Mouse (Mus musculus): ENCODE data around the gene Lpar3. TPM values are rescaled to one million over a fixed set of nuclear protein-coding genes. Genes with fewer than 3 reads are reported as not detected.
A peak's percentile ranks its signal among the peaks of the same experiment; 100 is the strongest.

Gene Lpar3
- polyA plus RNA-seq, 1 experiment from 2014 or later: 0.47 TPM

- 91% methylated on average over 8 of the region's 8 CpGs for WGBS
- Histone ChIP-seq H3K36me3 (replicated peaks) (no peaks in the 10 kb centered on the region), H3K4me1 (peaks cover 7% of the 10 kb centered on the region; the same call in 1 of the 2 replicates)
Measured at GRCm38 (mm10) chr3:146249895-146250294, 29.1 kb downstream of the Lpar3 start.

GRCm38 (mm10) chr3:146251771-146252170 lies 31.0 kb downstream of the Lpar3 start:
- DNase-seq (ENCODE audit: extremely low spot score, low spot score): no peak
- H3K36me3 ChIP-seq (replicated peaks): no peaks in the 10 kb centered on the region
- no peak overlapping the region for H3K4me3 ChIP-seq
- peaks cover 7% of the 10 kb centered on the region; the same call in 1 of the 2 replicates for H3K4me1 ChIP-seq
- whole genome bisulfite sequencing: 91% methylated on average over 6 of the region's 6 CpGs
- no peak overlapping the region for H3K27ac ChIP-seq
- H3K9me3 ChIP-seq: no peaks in the 10 kb centered on the region
- no peaks in the 10 kb centered on the region for H3K27me3 ChIP-seq (ENCODE audit: poor library complexity, severe bottlenecking)

More at GRCm38 (mm10) chr3:146249895-146250294, 29.1 kb downstream of the Lpar3 start:
- no peaks in the 10 kb centered on the region for H3K9me3 ChIP-seq
- DNase-seq (ENCODE audit: extremely low spot score, low spot score): no peak
- no peak overlapping the region for H3K4me3 ChIP-seq
- no peaks in the 10 kb centered on the region for H3K27me3 ChIP-seq (ENCODE audit: poor library complexity, severe bottlenecking)
- H3K27ac ChIP-seq: no peak overlapping the region

GRCm38 (mm10) chr3:146253736-146254320 lies 33.1 kb downstream of the Lpar3 start:
- no peaks in the 10 kb centered on the region for H3K9me3 ChIP-seq
- H3K27ac ChIP-seq: 0 out of 2 replicates have a peak overlapping the region, but pooled peaks have one; percentile 40
- DNase-seq (ENCODE audit: extremely low spot score, low spot score): no peak
- WGBS: 42% methylated on average over 3 of the region's 3 CpGs
- H3K4me1 ChIP-seq: peaks cover 7% of the 10 kb centered on the region; the same call in 1 of the 2 replicates
- no peak overlapping the region for H3K4me3 ChIP-seq
- H3K36me3 ChIP-seq (replicated peaks): no peaks in the 10 kb centered on the region
- no peaks in the 10 kb centered on the region for H3K27me3 ChIP-seq (ENCODE audit: poor library complexity, severe bottlenecking)

GRCm38 (mm10) chr3:146255123-146255522 lies 34.4 kb downstream of the Lpar3 start:
- no peak for DNase-seq (ENCODE audit: extremely low spot score, low spot score)
- no peak overlapping the region for H3K27ac ChIP-seq
- no peaks in the 10 kb centered on the region for H3K36me3 ChIP-seq (replicated peaks)
- 87% methylated on average over 5 of the region's 5 CpGs for WGBS
- H3K9me3 ChIP-seq: no peaks in the 10 kb centered on the region
- no peak overlapping the region for H3K4me3 ChIP-seq
- H3K27me3 ChIP-seq (ENCODE audit: poor library complexity, severe bottlenecking): no peaks in the 10 kb centered on the region
- H3K4me1 ChIP-seq: peaks cover 7% of the 10 kb centered on the region; the same call in 1 of the 2 replicates

DNA sequence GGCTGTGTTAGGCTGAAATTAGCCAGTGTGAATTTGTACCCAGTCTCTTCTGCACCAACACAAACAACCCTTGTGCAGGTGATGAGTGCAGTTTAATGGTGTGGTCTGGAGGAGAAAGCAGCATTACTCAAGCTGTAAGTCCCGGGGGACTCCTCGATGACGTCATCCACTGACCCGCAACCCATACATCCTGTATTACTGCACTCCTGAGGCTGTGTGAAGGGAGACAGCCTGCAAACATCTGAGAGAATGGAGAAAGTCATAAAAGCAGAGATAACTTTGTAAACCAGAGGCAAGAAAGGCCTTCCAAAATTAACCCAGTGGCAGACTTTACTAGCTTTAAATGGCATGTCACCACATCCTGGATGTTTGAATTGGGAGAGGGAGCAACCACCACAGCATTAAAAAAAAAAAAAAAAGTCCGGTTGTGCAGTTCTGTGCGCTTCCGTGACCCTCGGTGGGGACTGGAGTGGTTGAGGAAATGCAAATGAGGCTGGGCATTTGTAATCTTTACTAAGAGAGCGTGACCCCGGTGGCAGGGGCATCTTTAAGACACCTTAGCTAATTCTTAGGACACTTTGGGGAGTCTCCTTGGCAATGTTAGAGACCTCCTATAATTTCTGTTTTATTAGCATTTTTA lies 36.8 kb downstream of the Lpar3 start:
- WGBS: 85% methylated on average over 10 of the region's 10 CpGs
- no peak overlapping the region for H3K4me3 ChIP-seq
- H3K4me1 ChIP-seq: peaks cover 7% of the 10 kb centered on the region; the same call in 1 of the 2 replicates
- no peaks in the 10 kb centered on the region for H3K9me3 ChIP-seq
- no peak for DNase-seq (ENCODE audit: extremely low spot score, low spot score)
- no peak overlapping the region for H3K27ac ChIP-seq
- H3K27me3 ChIP-seq (ENCODE audit: poor library complexity, severe bottlenecking): no peaks in the 10 kb centered on the region
- H3K36me3 ChIP-seq (replicated peaks): no peaks in the 10 kb centered on the region

DNA sequence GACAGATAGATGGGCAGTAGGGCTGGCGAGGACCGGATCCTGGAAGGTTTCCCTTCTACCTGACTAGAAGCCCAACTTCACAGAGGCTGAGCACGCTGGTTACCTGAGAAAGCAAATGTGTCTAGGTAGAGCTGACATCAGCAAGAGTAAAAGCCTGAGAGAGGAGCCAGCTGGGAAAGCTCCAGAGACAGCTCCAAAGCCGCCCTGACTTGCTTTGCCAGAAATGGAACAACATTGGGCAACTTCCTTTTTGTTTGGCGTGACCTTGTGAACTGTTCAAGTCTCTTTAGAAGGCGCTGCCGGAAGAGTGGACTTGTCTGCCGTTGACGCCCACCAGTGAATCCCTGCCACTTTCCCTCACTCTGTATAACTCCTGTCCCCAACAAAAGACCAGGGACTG lies 39.4 kb downstream of the Lpar3 start:
- Histone ChIP-seq H3K36me3 (replicated peaks) (no peaks in the 10 kb centered on the region), H3K9me3 (no peaks in the 10 kb centered on the region), H3K4me3 (no peak overlapping the region), H3K4me1 (no peaks in the 10 kb centered on the region), H3K27me3 (ENCODE audit: poor library complexity, severe bottlenecking) (no peaks in the 10 kb centered on the region), H3K27ac (no peak overlapping the region)
- no peak for DNase-seq (ENCODE audit: extremely low spot score, low spot score)
- WGBS: 90% methylated on average over 9 of the region's 9 CpGs

DNA sequence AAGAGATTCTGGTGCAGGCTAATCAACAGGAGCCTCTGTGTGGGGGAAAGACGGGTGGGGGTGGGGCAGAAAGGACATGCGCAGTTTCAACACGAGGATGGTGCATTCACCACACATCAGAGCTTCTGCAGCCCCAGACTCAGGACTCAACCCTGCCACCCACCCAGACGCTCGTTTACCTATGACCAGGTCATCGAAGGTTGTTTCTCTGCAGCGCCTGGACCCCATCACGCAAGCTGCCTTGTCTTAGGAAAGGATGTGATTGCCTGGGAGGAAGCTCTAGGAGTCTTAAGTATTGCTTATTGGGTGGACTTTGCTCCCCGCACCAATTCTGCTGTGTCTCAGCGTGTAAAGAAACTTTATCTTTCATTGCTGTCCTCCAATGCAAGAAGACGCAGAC lies 40.1 kb downstream of the Lpar3 start:
- Histone ChIP-seq H3K4me1 (no peaks in the 10 kb centered on the region), H3K4me3 (no peak overlapping the region), H3K27me3 (ENCODE audit: poor library complexity, severe bottlenecking) (no peaks in the 10 kb centered on the region), H3K9me3 (no peaks in the 10 kb centered on the region), H3K27ac (no peak overlapping the region), H3K36me3 (replicated peaks) (no peaks in the 10 kb centered on the region)
- WGBS: 87% methylated on average over 11 of the region's 11 CpGs
- DNase-seq (ENCODE audit: extremely low spot score, low spot score): no peak

DNA sequence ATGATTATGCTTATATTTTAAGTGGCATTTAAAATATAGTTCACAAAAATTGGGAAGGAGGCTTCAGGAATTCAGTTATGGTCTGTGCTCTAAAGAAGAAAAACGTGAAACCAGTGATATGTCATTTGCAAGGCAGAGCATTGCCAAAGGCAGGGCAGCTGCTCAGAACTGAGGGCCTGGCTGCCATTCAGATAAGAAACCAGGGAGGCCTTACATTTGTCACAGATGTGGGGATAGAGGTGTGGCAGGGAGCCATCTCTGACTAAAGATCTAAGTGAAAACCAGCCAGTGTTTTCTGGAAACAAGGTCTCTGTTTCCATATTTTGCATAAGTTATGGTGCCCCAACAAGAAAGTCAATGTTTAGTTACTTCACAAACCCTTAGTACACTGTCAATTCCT lies 41.8 kb downstream of the Lpar3 start:
- Histone ChIP-seq H3K27ac (no peak overlapping the region), H3K4me3 (no peak overlapping the region), H3K27me3 (ENCODE audit: poor library complexity, severe bottlenecking) (no peaks in the 10 kb centered on the region), H3K36me3 (replicated peaks) (no peaks in the 10 kb centered on the region), H3K4me1 (no peaks in the 10 kb centered on the region), H3K9me3 (no peaks in the 10 kb centered on the region)
- no peak for DNase-seq (ENCODE audit: extremely low spot score, low spot score)
- WGBS: 59% methylated on average over 1 of the region's 1 CpGs

DNA sequence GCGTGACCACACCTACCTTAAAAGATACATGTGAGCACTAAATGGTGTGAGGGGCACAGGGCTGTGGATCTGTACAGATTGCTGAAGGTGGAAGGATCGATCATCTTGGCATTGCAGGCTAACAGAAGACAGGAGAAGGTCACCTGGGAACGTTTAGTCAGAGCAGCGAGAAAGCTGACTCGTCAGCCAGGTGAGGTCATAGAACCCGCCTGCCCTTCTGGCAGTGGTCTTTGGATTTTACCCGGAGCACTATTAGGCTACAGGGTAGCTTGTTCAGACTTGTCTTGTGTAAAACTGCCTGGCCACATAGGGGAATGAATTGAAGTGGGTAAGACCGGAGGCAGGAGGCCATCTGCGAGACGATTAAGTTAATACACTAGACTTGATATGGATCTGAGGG lies 43.4 kb downstream of the Lpar3 start:
- WGBS: 94% methylated on average over 10 of the region's 10 CpGs
- Histone ChIP-seq H3K27me3 (ENCODE audit: poor library complexity, severe bottlenecking) (no peaks in the 10 kb centered on the region), H3K36me3 (replicated peaks) (no peaks in the 10 kb centered on the region), H3K9me3 (no peaks in the 10 kb centered on the region), H3K4me3 (no peak overlapping the region), H3K4me1 (0 out of 2 replicates have a peak, but pooled peaks cover 4% of the 10 kb centered on the region), H3K27ac (no peak overlapping the region)
- DNase-seq (ENCODE audit: extremely low spot score, low spot score): no peak

- Histone ChIP-seq H3K27ac (no peak overlapping the region), H3K27me3 (ENCODE audit: poor library complexity, severe bottlenecking) (no peaks in the 10 kb centered on the region), H3K9me3 (no peaks in the 10 kb centered on the region), H3K4me3 (no peak overlapping the region), H3K36me3 (replicated peaks) (no peaks in the 10 kb centered on the region), H3K4me1 (peaks cover 7% of the 10 kb centered on the region; the same call in 1 of the 2 replicates)
- WGBS: 87% methylated on average over 12 of the region's 12 CpGs
- DNase-seq (ENCODE audit: extremely low spot score, low spot score): no peak
Measured at GRCm38 (mm10) chr3:146265545-146266130, 44.9 kb downstream of the Lpar3 start.

DNA sequence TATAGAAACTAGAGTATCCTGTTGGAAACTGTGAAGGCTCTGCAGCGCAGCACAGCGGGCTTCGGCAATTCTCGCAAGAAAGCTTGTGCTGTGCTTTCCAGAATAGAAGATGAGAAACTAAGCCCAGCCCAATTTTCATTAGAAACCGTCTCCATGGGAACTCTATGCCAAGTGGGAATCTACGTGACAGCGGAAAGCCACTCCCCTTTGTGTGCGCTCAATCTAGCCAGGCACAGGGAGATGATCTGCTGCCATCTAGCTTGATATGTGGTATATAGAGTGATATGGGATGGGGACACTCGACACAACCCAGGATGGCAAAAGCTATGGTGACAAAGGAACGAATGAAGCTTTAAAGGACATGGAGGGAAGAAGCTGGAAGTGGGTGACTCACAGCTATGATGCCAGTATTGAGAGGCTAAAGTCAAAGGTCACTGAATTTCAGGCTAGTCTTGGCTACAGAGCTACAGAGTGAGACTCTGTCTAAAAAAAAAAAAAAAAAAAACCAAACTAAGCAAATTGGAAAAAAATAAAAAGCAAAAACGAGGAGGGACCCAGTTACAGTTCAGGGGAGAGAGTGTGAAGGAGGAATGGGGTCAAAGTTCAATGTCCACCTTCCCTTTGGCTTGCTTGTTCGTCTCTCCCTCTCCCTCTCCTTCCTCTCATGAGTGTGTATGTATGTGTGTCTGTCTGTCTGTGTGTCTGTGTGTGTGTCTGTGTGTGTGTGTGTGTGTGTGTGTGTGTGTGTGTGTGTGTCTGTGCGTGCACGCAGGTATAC lies 47.5 kb downstream of the Lpar3 start:
- 90% methylated on average over 14 of the region's 14 CpGs for WGBS
- no peak overlapping the region for H3K4me3 ChIP-seq
- no peak overlapping the region for H3K27ac ChIP-seq
- peaks cover 7% of the 10 kb centered on the region; the same call in 1 of the 2 replicates for H3K4me1 ChIP-seq
- no peaks in the 10 kb centered on the region for H3K36me3 ChIP-seq (replicated peaks)
- H3K9me3 ChIP-seq: no peaks in the 10 kb centered on the region
- DNase-seq (ENCODE audit: extremely low spot score, low spot score): no peak
- no peaks in the 10 kb centered on the region for H3K27me3 ChIP-seq (ENCODE audit: poor library complexity, severe bottlenecking)

- no peak overlapping the region for H3K4me3 ChIP-seq
- WGBS: 79% methylated on average over 5 of the region's 5 CpGs
- no peaks in the 10 kb centered on the region for H3K36me3 ChIP-seq (replicated peaks)
- H3K27me3 ChIP-seq (ENCODE audit: poor library complexity, severe bottlenecking): no peaks in the 10 kb centered on the region
- no peak for DNase-seq (ENCODE audit: extremely low spot score, low spot score)
- H3K9me3 ChIP-seq: no peaks in the 10 kb centered on the region
- H3K27ac ChIP-seq: no peak overlapping the region
- H3K4me1 ChIP-seq: peaks cover 28% of the 10 kb centered on the region
Measured at GRCm38 (mm10) chr3:146274503-146274902, 53.7 kb downstream of the Lpar3 start.

All from forebrain, embryonic 10.5 days (tissue).